Mouse (Mus musculus) frontal cortex, postnatal 10 days (tissue): ENCODE results near the gene Commd7.

Source experiments
- DNase-seq, 2 experiments: peaks; one replicate each; pipeline ENCODE4 v3.0.0; 2022; ENCODE audit warnings: low spot score in 2 of 2, mixed read lengths in 1 of 2

The Commd7 gene

GRCm38 (mm10) chr2:153622449-153622848 is 10.1 kb downstream of the Commd7 start:
- no peak for DNase-seq

DNA sequence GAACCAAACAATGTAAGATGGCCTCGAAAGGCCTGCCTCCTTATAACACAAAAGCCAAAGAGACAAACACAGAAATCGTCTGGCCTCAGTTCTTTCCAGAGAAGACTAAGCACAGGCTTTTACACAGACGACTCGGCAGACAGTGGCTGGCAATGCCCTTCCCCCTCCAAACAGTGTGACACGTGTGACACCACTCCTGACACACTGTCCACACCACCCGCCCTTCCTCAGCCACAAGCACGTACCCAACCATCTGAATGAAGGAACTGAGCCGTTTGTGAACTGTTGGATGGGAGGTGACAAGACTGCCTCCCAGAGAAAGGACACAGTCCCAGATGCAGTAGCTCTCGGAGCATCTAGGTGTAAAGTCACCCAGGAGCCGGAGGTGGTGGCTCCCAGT is 13.7 kb downstream of the Commd7 start:
- no peak for DNase-seq

- no peak for DNase-seq
These were observed 14.1 kb downstream of the Commd7 start for GRCm38 (mm10) chr2:153618439-153618838.

- no peak for DNase-seq
These were observed 15.7 kb downstream of the Commd7 start for GRCm38 (mm10) chr2:153616893-153617292.

- no peak for DNase-seq
These were observed 19.8 kb downstream of the Commd7 start for GRCm38 (mm10) chr2:153612594-153613281.

DNA sequence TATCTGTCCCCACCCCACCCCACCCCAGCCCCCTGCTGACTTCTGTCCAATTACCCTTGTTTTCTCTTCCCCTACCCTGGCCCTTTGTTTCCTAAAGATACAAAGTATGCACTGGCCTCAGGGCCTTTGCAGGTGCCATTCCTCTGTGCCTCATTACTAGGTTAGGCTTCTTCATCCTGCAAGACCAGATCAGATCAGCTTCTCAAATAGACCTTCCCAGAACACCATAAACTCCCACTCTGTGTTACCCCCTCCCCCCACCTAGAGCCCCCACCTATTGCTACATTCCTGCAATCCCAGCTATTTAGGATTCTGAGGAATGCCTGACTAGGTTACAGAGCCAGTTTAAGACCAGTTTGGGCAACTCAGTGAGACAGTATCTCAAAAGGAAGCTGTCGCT is 20.8 kb downstream of the Commd7 start:
- DNase-seq = no peak

GRCm38 (mm10) chr2:153611241-153611630 is 21.3 kb downstream of the Commd7 start:
- DNase-seq = no peak

GRCm38 (mm10) chr2:153610426-153611240 is 21.9 kb downstream of the Commd7 start:
- DNase-seq = peak in 1 of 2 experiments; percentile 29

- DNase-seq = peak; percentile 62 to 80
These were observed 23.0 kb downstream of the Commd7 start for GRCm38 (mm10) chr2:153609548-153609947.

GRCm38 (mm10) chr2:153609058-153609457 is 23.5 kb downstream of the Commd7 start:
- no peak for DNase-seq

- DNase-seq = peak in 1 of 2 experiments; percentile 25
These were observed 24.6 kb downstream of the Commd7 start for GRCm38 (mm10) chr2:153607870-153608515.

DNA sequence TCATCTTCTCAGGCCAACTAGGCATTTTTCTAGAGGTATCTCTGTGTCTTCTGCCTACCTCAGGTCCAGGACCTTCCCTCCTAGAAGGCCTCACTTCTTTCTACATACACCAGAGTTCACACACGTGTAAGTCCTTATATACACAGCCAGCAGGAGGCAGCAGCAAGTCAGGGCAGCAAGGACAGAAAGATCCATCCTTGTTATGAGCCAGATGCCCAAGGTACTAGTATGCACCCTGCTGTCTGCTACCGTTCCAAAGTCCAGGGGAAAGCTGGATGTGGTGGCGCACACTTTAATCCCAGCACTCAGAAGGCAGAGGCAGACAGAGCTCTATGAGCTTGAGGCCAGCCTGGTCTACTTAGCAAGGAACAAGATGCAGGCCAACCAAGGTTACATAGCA is 26.2 kb downstream of the Commd7 start:
- no peak for DNase-seq

DNA sequence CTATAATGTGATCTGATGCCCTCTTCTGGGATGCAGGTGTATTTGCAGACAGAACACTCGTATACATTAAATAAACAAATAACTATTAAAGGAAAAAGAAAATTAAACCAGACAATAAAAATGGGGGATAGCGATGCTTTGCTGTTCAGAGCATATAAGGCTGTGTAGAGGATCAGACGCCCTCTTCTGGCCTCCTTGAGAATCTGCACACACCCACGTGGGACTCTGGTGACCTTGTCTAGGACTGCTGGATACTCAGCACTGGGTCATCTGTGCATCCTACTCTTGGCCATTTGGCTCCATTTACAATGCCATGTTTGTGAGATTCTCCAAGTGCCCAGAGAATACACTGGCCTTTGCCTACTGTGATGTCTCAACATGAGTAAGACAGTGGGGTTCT is 28.9 kb downstream of the Commd7 start:
- no peak for DNase-seq

DNA sequence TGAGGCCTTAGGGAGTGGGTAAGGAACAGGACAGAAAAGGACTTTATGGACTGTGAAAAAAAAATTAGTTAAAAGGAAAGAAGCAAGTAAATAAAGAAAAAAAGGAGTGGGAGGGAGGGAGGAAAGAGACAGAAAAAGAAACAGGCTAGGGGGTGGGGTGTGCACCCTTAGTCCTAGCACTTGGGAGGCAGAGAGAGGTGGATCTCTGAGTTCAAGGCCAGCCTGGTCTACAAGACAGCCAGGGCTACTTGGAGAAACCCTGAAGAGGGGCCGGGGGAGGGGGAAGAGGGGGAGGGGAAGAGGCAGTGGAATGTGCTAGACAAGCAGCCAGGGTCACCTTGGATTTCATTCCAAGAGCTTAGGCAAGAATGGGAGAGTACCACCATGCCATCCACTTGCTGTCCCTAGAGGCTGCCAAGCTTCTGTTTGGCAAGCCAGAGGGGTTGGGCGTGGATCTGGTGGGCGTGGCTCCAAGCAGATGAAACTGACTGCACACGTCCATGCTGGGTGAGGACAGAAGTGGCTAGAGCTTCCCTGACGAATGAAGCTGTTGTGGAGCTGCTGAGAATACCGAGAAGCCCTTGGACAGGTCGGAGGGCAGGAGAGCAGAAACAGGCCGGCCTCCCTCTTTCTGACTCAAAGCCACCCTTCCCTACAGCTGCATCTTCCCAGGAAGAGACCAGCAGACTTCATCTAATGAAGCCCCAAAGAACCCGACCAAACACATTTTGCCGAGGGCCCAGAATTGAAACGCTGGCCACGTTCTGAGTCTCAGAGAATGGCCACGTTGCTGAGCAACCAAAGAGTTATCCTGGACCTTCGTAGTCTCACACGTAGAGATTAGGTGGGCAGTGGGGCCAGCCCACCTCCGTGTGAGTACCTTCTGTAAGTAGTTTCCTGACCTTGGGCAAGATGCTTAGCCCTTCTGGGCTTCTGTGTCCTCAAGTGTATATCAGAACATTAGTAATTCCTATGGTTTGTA is 31.6 kb downstream of the Commd7 start:
- DNase-seq = peak; percentile 24 to 48

GRCm38 (mm10) chr2:153600021-153600666 is 32.4 kb downstream of the Commd7 start:
- DNase-seq = peak in 1 of 2 experiments; percentile 28

DNA sequence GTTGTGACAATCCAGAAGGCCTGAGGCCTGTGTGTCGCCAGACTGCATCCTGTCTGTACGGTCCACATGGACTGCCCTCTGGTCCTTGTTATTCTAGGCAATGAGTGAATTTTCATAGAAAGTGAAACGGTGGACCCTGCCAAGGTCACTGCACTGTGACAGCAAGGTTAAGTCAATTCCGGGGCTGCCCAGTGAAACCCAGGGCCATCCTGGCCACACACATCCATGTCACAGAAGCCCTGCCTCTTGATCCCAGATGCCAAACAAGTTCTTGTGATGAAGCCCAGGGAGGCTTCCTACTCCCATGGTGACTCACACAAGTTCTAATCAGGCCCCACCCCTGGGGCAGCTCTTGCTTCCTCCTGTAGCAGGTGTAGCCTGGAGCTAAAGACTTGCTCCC is 35.0 kb downstream of the Commd7 start:
- DNase-seq = no peak

DNA sequence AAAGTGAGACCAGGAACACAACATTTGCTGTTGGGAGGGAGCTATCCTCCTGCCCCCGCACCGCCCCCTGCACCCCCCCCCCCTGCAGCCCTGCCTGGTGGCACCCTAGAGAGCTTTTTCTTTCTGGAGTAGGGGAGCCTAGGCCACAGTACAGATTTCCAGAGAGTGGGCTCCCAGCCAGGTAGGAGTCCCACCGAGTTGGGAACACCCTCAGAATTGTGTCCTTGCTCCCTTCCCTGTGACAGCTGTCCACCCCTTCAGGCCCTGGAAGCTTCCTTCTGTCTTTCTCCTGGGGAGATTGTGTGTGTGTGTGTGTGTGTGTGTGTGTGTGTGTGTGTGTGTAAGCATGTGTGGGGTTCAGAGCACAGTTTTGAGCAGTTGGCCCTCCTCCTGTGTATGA is 35.6 kb downstream of the Commd7 start:
- no peak for DNase-seq

DNA sequence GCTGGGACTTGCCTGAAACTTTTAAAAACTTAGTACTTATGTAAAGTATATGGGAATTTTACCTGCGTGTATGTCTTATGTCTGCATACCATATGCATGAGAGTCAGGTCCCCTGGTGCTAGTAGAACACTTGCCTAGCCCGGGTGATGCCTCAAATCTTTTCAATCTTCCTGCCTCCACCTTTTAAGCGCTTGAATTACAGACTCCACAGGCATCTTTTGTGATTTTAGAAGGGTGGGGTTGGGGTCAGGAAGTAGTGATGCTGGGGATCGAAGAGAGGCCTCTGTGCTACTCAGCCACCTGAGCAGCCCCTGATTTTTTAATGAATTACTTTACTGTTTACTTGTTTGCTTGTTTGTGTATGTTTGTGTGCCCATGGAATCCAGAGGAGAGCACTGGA is 37.6 kb downstream of the Commd7 start:
- no peak for DNase-seq

DNA sequence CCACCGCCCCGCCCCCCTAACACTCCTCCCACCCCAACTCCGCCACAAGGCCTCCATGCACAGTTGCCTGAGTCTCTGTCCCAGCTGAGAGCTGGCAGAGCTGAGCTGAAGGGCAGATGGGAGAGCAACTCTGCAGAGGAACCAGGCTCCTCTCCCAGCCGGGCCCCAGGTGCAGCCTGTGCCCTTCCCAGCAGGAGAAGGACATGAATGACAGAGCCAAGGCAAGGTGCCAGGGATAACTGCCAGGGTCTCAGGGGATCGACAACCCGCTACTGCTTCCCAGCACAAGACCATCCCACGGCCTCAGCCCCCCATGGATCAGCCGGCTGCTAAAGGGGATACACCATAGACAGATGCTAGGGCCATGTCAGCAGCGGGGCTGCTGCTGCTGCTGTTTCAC is 39.4 kb downstream of the Commd7 start:
- DNase-seq = peak in 1 of 2 experiments; percentile 40

GRCm38 (mm10) chr2:153592056-153593014 is 40.2 kb downstream of the Commd7 start:
- DNase-seq = no peak
